In genomic region chr10:40073608-40074007, GRCm38 (mm10) we compare ENCODE assay signal across 17 mouse cellular contexts. TPM values are rescaled to one million over a fixed set of nuclear protein-coding genes. Genes with fewer than 3 reads are reported as not detected.
DNase-seq lines count a peak whose midpoint lies in the region; ATAC-seq and TF ChIP-seq lines count a peak whose summit lies in the region.
"Had no signal": no experiment of that assay in that cellular context is flagged by ENCODE, and none has a peak within 500 bp of the region (broad histone marks: within the 10 kb centered on the region; RNA-seq: fewer than 3 reads in every experiment).

No protein-coding gene starts in this region.

- no peak for TF ChIP-seq EP300 in stomach, postnatal 0 days (optimal IDR thresholded peaks at IDR 0.05)

- no peak overlapping the region for H3K9ac ChIP-seq in kidney, embryonic 14.5 days (ENCODE audit: low read depth, low read length)
- no peak overlapping the region for H3K9ac ChIP-seq in stomach, embryonic 16.5 days (ENCODE audit: low read length)
- no peak overlapping the region for H3K9ac ChIP-seq in stomach, postnatal 0 days (ENCODE audit: low read length)
- no peak overlapping the region for H3K9ac ChIP-seq in intestine, embryonic 15.5 days
- no peak overlapping the region for H3K9ac ChIP-seq in forebrain, embryonic 16.5 days (replicated peaks; ENCODE audit: low read depth, low read length)
- H3K9ac ChIP-seq: heart, embryonic 12.5 days; liver, embryonic 12.5 days had no signal

- peaks cover 6% of the 10 kb centered on the region; the same call in 1 of the 2 replicates for H3K4me1 ChIP-seq in kidney, embryonic 14.5 days (ENCODE audit: control insufficient read depth, insufficient read depth, low read length)
- peaks cover 8% of the 10 kb centered on the region for H3K4me1 ChIP-seq in stomach, embryonic 16.5 days (ENCODE audit: control insufficient read depth, insufficient read depth, low read length)
- H3K4me1 ChIP-seq in stomach, postnatal 0 days (replicated peaks; ENCODE audit: control insufficient read depth, insufficient read depth): no peaks in the 10 kb centered on the region
- peaks cover 9% of the 10 kb centered on the region; the same call in 1 of the 2 replicates for H3K4me1 ChIP-seq in intestine, embryonic 15.5 days (replicated peaks)
- H3K4me1 ChIP-seq in forebrain, embryonic 16.5 days (replicated peaks; ENCODE audit: control insufficient read depth, insufficient read depth, low read length): no peaks in the 10 kb centered on the region

- 89% methylated on average over 6 of the region's 6 CpGs for WGBS in kidney, embryonic 14.5 days
- 46% methylated on average over 6 of the region's 6 CpGs for WGBS in stomach, embryonic 16.5 days
- 40% methylated on average over 6 of the region's 6 CpGs for WGBS in stomach, postnatal 0 days
- WGBS in intestine, embryonic 15.5 days: 59% methylated on average over 6 of the region's 6 CpGs
- WGBS in forebrain, embryonic 16.5 days: 94% methylated on average over 6 of the region's 6 CpGs

- no peaks in the 10 kb centered on the region for H3K36me3 ChIP-seq in kidney, embryonic 14.5 days (ENCODE audit: control insufficient read depth, insufficient read depth, low read length)
- H3K36me3 ChIP-seq in stomach, embryonic 16.5 days (ENCODE audit: control insufficient read depth, insufficient read depth, low read length): no peaks in the 10 kb centered on the region
- H3K36me3 ChIP-seq in stomach, postnatal 0 days (ENCODE audit: control insufficient read depth, insufficient read depth, low read length): no peaks in the 10 kb centered on the region
- no peaks in the 10 kb centered on the region for H3K36me3 ChIP-seq in intestine, embryonic 15.5 days
- no peaks in the 10 kb centered on the region for H3K36me3 ChIP-seq in forebrain, embryonic 16.5 days (ENCODE audit: control insufficient read depth, insufficient read depth)

- peak; percentile 54 for DNase-seq in kidney, adult 9 months
- no peak for DNase-seq in stomach, postnatal 0 days (ENCODE audit: low spot score)
- DNase-seq in T-cell, adult 2 months (ENCODE audit: low spot score): no peak
- no peak for DNase-seq in cerebellum, adult 11-12 months
- DNase-seq: cerebellum, postnatal 25 days; gastrocnemius, postnatal 36 days; heart, postnatal 4 days; kidney, postnatal 14 days; spleen, adult 18-20 months had no signal

- no peak for ATAC-seq in kidney, embryonic 14.5 days (ENCODE audit: low FRiP score, low TSS enrichment)
- ATAC-seq in stomach, embryonic 16.5 days (ENCODE audit: insufficient read depth, low FRiP score): peak; percentile 38
- ATAC-seq in stomach, postnatal 0 days (ENCODE audit: low FRiP score, low TSS enrichment): no peak; the same call in 1 of the 2 replicates
- peak; percentile 53 for ATAC-seq in intestine, embryonic 15.5 days
- ATAC-seq in forebrain, embryonic 16.5 days: no peak
- ATAC-seq: activated CD4-positive, CD25-positive, alpha-beta regulatory T cell, adult 4 months; liver, embryonic 12.5 days had no signal

- H3K9me3 ChIP-seq in kidney, embryonic 14.5 days (ENCODE audit: control insufficient read depth, low read length): no peaks in the 10 kb centered on the region
- no peaks in the 10 kb centered on the region for H3K9me3 ChIP-seq in stomach, embryonic 16.5 days (replicated peaks; ENCODE audit: control insufficient read depth, low read length)
- no peaks in the 10 kb centered on the region for H3K9me3 ChIP-seq in stomach, postnatal 0 days (ENCODE audit: control insufficient read depth, low read length)
- no peaks in the 10 kb centered on the region for H3K9me3 ChIP-seq in intestine, embryonic 15.5 days
- no peaks in the 10 kb centered on the region for H3K9me3 ChIP-seq in forebrain, embryonic 16.5 days (ENCODE audit: control insufficient read depth, low read length)
- H3K9me3 ChIP-seq: heart, embryonic 12.5 days; liver, embryonic 12.5 days had no signal

- no peak overlapping the region for H3K4me3 ChIP-seq in kidney, embryonic 14.5 days (ENCODE audit: low read length)
- no peak overlapping the region for H3K4me3 ChIP-seq in stomach, embryonic 16.5 days (replicated peaks; ENCODE audit: low read length)
- no peak overlapping the region for H3K4me3 ChIP-seq in stomach, postnatal 0 days (ENCODE audit: low read depth, low read length)
- no peak overlapping the region for H3K4me3 ChIP-seq in intestine, embryonic 15.5 days (replicated peaks)
- no peak overlapping the region for H3K4me3 ChIP-seq in forebrain, embryonic 16.5 days (replicated peaks; ENCODE audit: low read length)
- H3K4me3 ChIP-seq: heart, embryonic 12.5 days; liver, embryonic 12.5 days had no signal

- no peak overlapping the region for H3K27ac ChIP-seq in kidney, embryonic 14.5 days (ENCODE audit: low read depth, low read length)
- H3K27ac ChIP-seq in stomach, embryonic 16.5 days (ENCODE audit: low read length): no peak overlapping the region
- H3K27ac ChIP-seq in stomach, postnatal 0 days (replicated peaks): no peak overlapping the region
- peak overlapping the region; percentile 14; the same call in 1 of the 2 replicates for H3K27ac ChIP-seq in intestine, embryonic 15.5 days
- H3K27ac ChIP-seq in forebrain, embryonic 16.5 days (ENCODE audit: low read length): no peak overlapping the region
- H3K27ac ChIP-seq: liver, embryonic 12.5 days had no signal

- no peaks in the 10 kb centered on the region for H3K27me3 ChIP-seq in kidney, embryonic 14.5 days (ENCODE audit: control insufficient read depth, insufficient read depth, low read length)
- H3K27me3 ChIP-seq in stomach, embryonic 16.5 days (ENCODE audit: control insufficient read depth, insufficient read depth, low read length): no peaks in the 10 kb centered on the region
- H3K27me3 ChIP-seq in stomach, postnatal 0 days (ENCODE audit: control insufficient read depth, insufficient read depth, low read length): no peaks in the 10 kb centered on the region
- H3K27me3 ChIP-seq in intestine, embryonic 15.5 days (replicated peaks): no peaks in the 10 kb centered on the region
- H3K27me3 ChIP-seq in forebrain, embryonic 16.5 days (replicated peaks; ENCODE audit: control insufficient read depth, insufficient read depth, low read length): no peaks in the 10 kb centered on the region
- H3K27me3 ChIP-seq: heart, embryonic 12.5 days; liver, embryonic 12.5 days had no signal

- TF ChIP-seq CTCF in stomach, postnatal 0 days (IDR thresholded peaks at IDR 0.05; ENCODE audit: low read depth): no peak

- H3K4me2 ChIP-seq in kidney, embryonic 14.5 days (replicated peaks; ENCODE audit: low read depth, low read length): no peak overlapping the region
- no peak overlapping the region for H3K4me2 ChIP-seq in stomach, embryonic 16.5 days (ENCODE audit: low read depth, low read length)
- no peak overlapping the region for H3K4me2 ChIP-seq in stomach, postnatal 0 days (replicated peaks; ENCODE audit: low read depth)
- H3K4me2 ChIP-seq in intestine, embryonic 15.5 days (replicated peaks): no peak overlapping the region
- H3K4me2 ChIP-seq in forebrain, embryonic 16.5 days (ENCODE audit: low read length): no peak overlapping the region
- H3K4me2 ChIP-seq: heart, embryonic 12.5 days; liver, embryonic 12.5 days had no signal

RNA-seq across cellular contexts. Expression of gene Mfsd4b1, which starts 48.5 kb away (rescaled TPM):
- 0.40 and 1.5 TPM in 2 replicates for polyA plus RNA-seq in kidney, embryonic 14.5 days (2014; fragmentation: Nextera tagmentation; extraction: Ambion mirVana)
- 0.17 and 0.21 TPM in 2 replicates for polyA plus RNA-seq in stomach, embryonic 16.5 days (2015; fragmentation: Nextera tagmentation; extraction: Ambion mirVana)
- 0.07 and 0.22 TPM in 2 replicates for polyA plus RNA-seq in stomach, postnatal 0 days (2015; fragmentation: Nextera tagmentation; extraction: Ambion mirVana)
- 0.85 and 0.90 TPM in 2 replicates for polyA plus RNA-seq in intestine, embryonic 15.5 days (2015; fragmentation: Nextera tagmentation; extraction: Ambion mirVana)
- polyA plus RNA-seq in forebrain, embryonic 16.5 days (2015; fragmentation: Nextera tagmentation; extraction: Ambion mirVana): 0.09 and 0.32 TPM in 2 replicates
- polyA plus RNA-seq: activated CD4-positive, CD25-positive, alpha-beta regulatory T cell, adult 4 months; embryonic facial prominence, embryonic 11.5 days had no signal

Comparison
In these comparisons a context has a peak if more than half of its experiments do, and no peak if none do; other contexts are left out.
1. ATAC-seq: peak in stomach, embryonic 16.5 days (single experiment) and intestine, embryonic 15.5 days (single experiment); none in kidney, embryonic 14.5 days (single experiment), stomach, postnatal 0 days (single experiment) and forebrain, embryonic 16.5 days (single experiment).